Mouse (Mus musculus) megakaryocyte-erythroid progenitor cell, adult 5 weeks (primary cell): ENCODE data around the gene Ccnb1. TPM values are rescaled to one million over a fixed set of nuclear protein-coding genes. Genes with fewer than 3 reads are reported as not detected.

ENCODE experiments used
- polyA plus RNA-seq: library from polyadenylated mRNA; stranded (reverse); fragments of >175 nt; gene quantifications from 2 replicates; pipeline ENCODE4 v1.2.3, GENCODE M21; 2012

Ccnb1 gene
- 1.7 and 2.6 TPM in 2 replicates for polyA plus RNA-seq

GRCm38 (mm10) chr13:100786414-100786867, at the start of gene Ccnb1:
TSS of gene Ccnb1 (minus strand) at chr13:100786570.

GRCm38 (mm10) chr13:100832741-100833639, 46.6 kb upstream of the Ccnb1 start, which contains the start of gene Slc30a5:
TSS of gene Slc30a5 (minus strand) at chr13:100833427.

GRCm38 (mm10) chr13:100775252-100776055, 10.9 kb downstream of the Ccnb1 start, which contains the start of gene Cenph:
TSS of gene Cenph (minus strand) at chr13:100775899.

GRCm38 (mm10) chr13:100744036-100744744, 42.2 kb downstream of the Ccnb1 start, which contains the start of gene Mrps36:
TSS of gene Mrps36 (minus strand) at chr13:100744659.

GRCm38 (mm10) chr13:100730861-100731176, 55.6 kb downstream of the Ccnb1 start, which contains the start of gene Cdk7:
TSS of gene Cdk7 (minus strand) at chr13:100730939.

Other genes with a start within 250 kb of the Ccnb1 start
- 0.11 TPM in 1 of 2 replicates, not detected in the other for gene Ocln, start 233.9 kb downstream of the Ccnb1 start, polyA plus RNA-seq
- gene Marveld2, start 169.6 kb downstream of the Ccnb1 start, polyA plus RNA-seq: 0.33 and 0.56 TPM in 2 replicates
- gene Ak6, start 135.6 kb downstream of the Ccnb1 start, polyA plus RNA-seq: 52.9 and 56.8 TPM in 2 replicates
- gene Rad17, start 135.5 kb downstream of the Ccnb1 start, polyA plus RNA-seq: 8.6 and 9.1 TPM in 2 replicates
- 20.1 and 27.7 TPM in 2 replicates for gene Taf9, start 135.0 kb downstream of the Ccnb1 start, polyA plus RNA-seq
- gene Ccdc125, start 116.9 kb downstream of the Ccnb1 start, polyA plus RNA-seq: 3.4 and 3.7 TPM in 2 replicates
- 9.2 and 9.8 TPM in 2 replicates for gene Cdk7, start 55.6 kb downstream of the Ccnb1 start, polyA plus RNA-seq
- 88.9 and 94.7 TPM in 2 replicates for gene Mrps36, start 41.9 kb downstream of the Ccnb1 start, polyA plus RNA-seq
- 22.1 and 22.7 TPM in 2 replicates for gene Cenph, start 10.7 kb downstream of the Ccnb1 start, polyA plus RNA-seq
- 9.1 and 9.8 TPM in 2 replicates for gene Slc30a5, start 46.9 kb upstream of the Ccnb1 start, polyA plus RNA-seq